Mouse (Mus musculus) stomach, postnatal 0 days (tissue): ENCODE data around the gene Snx29. TPM values are rescaled to one million over a fixed set of nuclear protein-coding genes. Genes with fewer than 3 reads are reported as not detected.
A peak's percentile ranks its signal among the peaks of the same experiment; 100 is the strongest.

Source experiments
- ATAC-seq: fragments of 200-750 bp; cut with Nextera tagmentation; 2 replicates; pipeline ENCODE4 v1.8.0; 2017; ENCODE audit not compliant: low FRiP score, low TSS enrichment
- DNase-seq: peaks from one replicate; pipeline ENCODE4 v3.0.0-alpha.2; 2016; ENCODE audit warnings: low spot score
- H3K27ac ChIP-seq: fragments of 300-500 bp; sonication (generic); replicated peaks from 2 replicates; pipeline ENCODE4 v1.5.1; 2014; ENCODE audit warnings: mild to moderate bottlenecking, control low read depth
- H3K27me3 ChIP-seq: fragments of 300-500 bp; sonication (generic); 2 replicates; pipeline ENCODE4 v1.6.1; 2014; ENCODE audit warnings: low read length; ENCODE audit not compliant: control insufficient read depth, insufficient read depth
- H3K36me3 ChIP-seq: fragments of 300-500 bp; sonication (generic); 2 replicates; pipeline ENCODE4 v1.6.1; 2014; ENCODE audit warnings: low read length, mixed read lengths; ENCODE audit not compliant: control insufficient read depth, insufficient read depth
- H3K4me1 ChIP-seq: fragments of 300-500 bp; sonication (generic); replicated peaks from 2 replicates; pipeline ENCODE4 v1.6.1; 2014; ENCODE audit warnings: antibody characterized with exemption; ENCODE audit not compliant: control insufficient read depth, insufficient read depth
- H3K4me2 ChIP-seq: fragments of 300-500 bp; sonication (generic); replicated peaks from 2 replicates; pipeline ENCODE4 v1.6.1; 2014; ENCODE audit warnings: low read depth, mild to moderate bottlenecking, control low read depth, moderate library complexity
- H3K4me3 ChIP-seq: fragments of 300-500 bp; sonication (generic); 2 replicates; pipeline ENCODE4 v1.5.1; 2014; ENCODE audit warnings: low read depth, low read length, control low read depth
- H3K9ac ChIP-seq: fragments of 300-500 bp; sonication (generic); 2 replicates; pipeline ENCODE4 v1.6.1; 2014; ENCODE audit warnings: mild to moderate bottlenecking, low read length, control low read depth, mixed read lengths
- H3K9me3 ChIP-seq: fragments of 300-500 bp; sonication (generic); 2 replicates; pipeline ENCODE4 v1.6.1; 2016; ENCODE audit warnings: low read length; ENCODE audit not compliant: control insufficient read depth
- CTCF ChIP-seq: IDR thresholded peaks from 2 replicates; pipeline ENCODE4 v1.5.1; 2016; ENCODE audit warnings: antibody characterized with exemption, low read depth, mild to moderate bottlenecking, moderate library complexity
- EP300 ChIP-seq: optimal IDR thresholded peaks from 2 replicates; pipeline ENCODE3; 2016; ENCODE audit warnings: antibody characterized with exemption
- WGBS: fragments of 180-500 bp; shearing (Covaris S2); extraction: QIAGEN DNeasy Blood & Tissue Kit; methylation state at CpG from one replicate; pipeline ENCODE4 v1.1.7; 2014; 5-methylcytosine and 5-hydroxymethylcytosine counted together
- polyA plus RNA-seq: library from polyadenylated mRNA; unstranded; fragments of >200 nt; fragmentation: Nextera tagmentation; extraction: Ambion mirVana; gene quantifications from 2 replicates; pipeline ENCODE4 v1.2.1, GENCODE M21; 2015

The Snx29 gene
- polyA plus RNA-seq, 1 experiment from 2014 or later, result 4.8 TPM

- WGBS, result 77% methylated on average over 4 of the region's 4 CpGs
- H3K36me3 ChIP-seq, result no peaks in the 10 kb centered on the region; the same call in 1 of the 2 replicates
- no peak for TF ChIP-seq EP300
- TF ChIP-seq CTCF, result no peak
Measured at GRCm38 (mm10) chr16:11472852-11473251, 150.1 kb downstream of the Snx29 start.

GRCm38 (mm10) chr16:11473474-11473873 lies 150.8 kb downstream of the Snx29 start:
- TF ChIP-seq EP300 (no peak), CTCF (no peak)
- 63% methylated on average over 3 of the region's 3 CpGs for WGBS
- H3K9me3 ChIP-seq, result no peaks in the 10 kb centered on the region
- peak; percentile 52; the same call in 1 of the 2 replicates for ATAC-seq
- no peaks in the 10 kb centered on the region for H3K27me3 ChIP-seq
- no peak overlapping the region for H3K9ac ChIP-seq
- no peaks in the 10 kb centered on the region; the same call in 1 of the 2 replicates for H3K36me3 ChIP-seq
- no peak overlapping the region for H3K4me3 ChIP-seq
- H3K4me1 ChIP-seq, result 0 out of 2 replicates have a peak, but pooled peaks cover 2% of the 10 kb centered on the region
- no peak overlapping the region for H3K4me2 ChIP-seq
- H3K27ac ChIP-seq, result no peak overlapping the region
- DNase-seq, result peak; percentile 35

More at GRCm38 (mm10) chr16:11472852-11473251, 150.1 kb downstream of the Snx29 start:
- H3K4me2 ChIP-seq, result no peak overlapping the region
- no peak overlapping the region for H3K4me3 ChIP-seq
- ATAC-seq (no peak), DNase-seq (no peak)
- no peaks in the 10 kb centered on the region for H3K27me3 ChIP-seq
- 0 out of 2 replicates have a peak, but pooled peaks cover 2% of the 10 kb centered on the region for H3K4me1 ChIP-seq
- no peak overlapping the region for H3K27ac ChIP-seq
- H3K9ac ChIP-seq, result no peak overlapping the region
- H3K9me3 ChIP-seq, result no peaks in the 10 kb centered on the region

GRCm38 (mm10) chr16:11473893-11474505 lies 151.3 kb downstream of the Snx29 start:
- TF ChIP-seq CTCF (no peak), EP300 (no peak)
- no peak overlapping the region for H3K4me3 ChIP-seq
- no peaks in the 10 kb centered on the region for H3K9me3 ChIP-seq
- no peaks in the 10 kb centered on the region for H3K27me3 ChIP-seq
- ATAC-seq (no peak), DNase-seq (peak; percentile 22)
- 76% methylated on average over 6 of the region's 6 CpGs for WGBS
- no peak overlapping the region; the same call in 1 of the 2 replicates for H3K9ac ChIP-seq
- H3K4me2 ChIP-seq, result no peak overlapping the region
- H3K27ac ChIP-seq, result no peak overlapping the region
- no peaks in the 10 kb centered on the region; the same call in 1 of the 2 replicates for H3K36me3 ChIP-seq
- H3K4me1 ChIP-seq, result 0 out of 2 replicates have a peak, but pooled peaks cover 2% of the 10 kb centered on the region

- H3K9me3 ChIP-seq, result no peaks in the 10 kb centered on the region
- H3K27me3 ChIP-seq, result no peaks in the 10 kb centered on the region
- ATAC-seq (peak; percentile 82), DNase-seq (peak; percentile 28)
- H3K4me2 ChIP-seq, result no peak overlapping the region
- 60% methylated on average over 10 of the region's 10 CpGs for WGBS
- 0 out of 2 replicates have a peak, but pooled peaks cover 2% of the 10 kb centered on the region for H3K4me1 ChIP-seq
- no peak overlapping the region for H3K4me3 ChIP-seq
- H3K27ac ChIP-seq, result peak overlapping the region; percentile 24; the same call in 1 of the 2 replicates
- H3K36me3 ChIP-seq, result no peaks in the 10 kb centered on the region; the same call in 1 of the 2 replicates
- TF ChIP-seq EP300 (no peak), CTCF (no peak)
- no peak overlapping the region for H3K9ac ChIP-seq
Measured at GRCm38 (mm10) chr16:11475137-11475943, 152.6 kb downstream of the Snx29 start.

GRCm38 (mm10) chr16:11476314-11476713 lies 153.6 kb downstream of the Snx29 start:
- Histone ChIP-seq H3K4me2 (no peak overlapping the region), H3K4me3 (no peak overlapping the region), H3K36me3 (no peaks in the 10 kb centered on the region; the same call in 1 of the 2 replicates), H3K9ac (no peak overlapping the region), H3K9me3 (no peaks in the 10 kb centered on the region), H3K27ac (no peak overlapping the region), H3K27me3 (no peaks in the 10 kb centered on the region), H3K4me1 (0 out of 2 replicates have a peak, but pooled peaks cover 2% of the 10 kb centered on the region)
- DNase-seq, result no peak
- no peak for TF ChIP-seq CTCF
- TF ChIP-seq EP300, result no peak
- no peak for ATAC-seq
- 100% methylated on average over 1 of the region's 1 CpGs for WGBS
